ENCODE assay signal across 26 mouse cellular contexts in genomic region chr8:12466845-12467244, GRCm38 (mm10).
"Had no signal": no experiment of that assay in that cellular context is flagged by ENCODE, and none has a peak within 500 bp of the region (broad histone marks: within the 10 kb centered on the region; RNA-seq: fewer than 3 reads in every experiment).

No protein-coding gene starts in this region.

- H3K4me1 ChIP-seq: heart, embryonic 10.5 days had no signal

- H3K36me3 ChIP-seq: embryonic facial prominence, embryonic 10.5 days; embryonic facial prominence, embryonic 12.5 days; embryonic facial prominence, embryonic 13.5 days; embryonic facial prominence, embryonic 15.5 days; forebrain, embryonic 10.5 days; forebrain, embryonic 12.5 days; forebrain, embryonic 15.5 days; heart, embryonic 10.5 days had no signal

- ATAC-seq: forebrain, embryonic 13.5 days; forebrain, embryonic 14.5 days; forebrain, embryonic 15.5 days; forebrain, embryonic 16.5 days; forebrain, postnatal 0 days had no signal

- H3K4me3 ChIP-seq: embryonic facial prominence, embryonic 10.5 days; embryonic facial prominence, embryonic 12.5 days; embryonic facial prominence, embryonic 13.5 days; embryonic facial prominence, embryonic 15.5 days; erythroblast, embryonic 14.5 days; forebrain, embryonic 10.5 days; forebrain, embryonic 12.5 days; forebrain, embryonic 13.5 days; forebrain, embryonic 15.5 days; gastrocnemius, adult 2 months; heart, embryonic 10.5 days had no signal

- DNase-seq: cerebellum, adult 9-11 months; cerebellum, postnatal 10 days; cerebellum, postnatal 14 days; cerebellum, postnatal 25 days; cerebellum, postnatal 36 days; embryo, embryonic 11 days; forebrain, postnatal 0 days; gastrocnemius, adult 2 months; gastrocnemius, postnatal 10 days; gastrocnemius, postnatal 14 days; gastrocnemius, postnatal 25 days; gastrocnemius, postnatal 36 days; heart, adult 11 months; heart, adult 18-20 months had no signal

- H3K9ac ChIP-seq: embryonic facial prominence, embryonic 12.5 days; embryonic facial prominence, embryonic 13.5 days; embryonic facial prominence, embryonic 15.5 days; forebrain, embryonic 12.5 days; forebrain, embryonic 13.5 days; forebrain, embryonic 15.5 days; forebrain, postnatal 0 days had no signal

- H3K27ac ChIP-seq: embryonic facial prominence, embryonic 10.5 days; embryonic facial prominence, embryonic 12.5 days; embryonic facial prominence, embryonic 13.5 days; embryonic facial prominence, embryonic 15.5 days; forebrain, embryonic 12.5 days; forebrain, embryonic 13.5 days; forebrain, embryonic 15.5 days; gastrocnemius, adult 2 months; heart, embryonic 10.5 days had no signal
